Mouse (Mus musculus): ENCODE results near the gene Adam17. TPM values are rescaled to one million over a fixed set of nuclear protein-coding genes. Genes with fewer than 3 reads are reported as not detected.
A peak's percentile ranks its signal among the peaks of the same experiment; 100 is the strongest.

The Adam17 gene
- polyA plus RNA-seq, 1 experiment from 2014 or later = 34.4 TPM

- H3K9ac ChIP-seq (replicated peaks; ENCODE audit: low read depth) = no peak overlapping the region
- H3K36me3 ChIP-seq (ENCODE audit: insufficient read depth, low read length) = peaks cover 57% of the 10 kb centered on the region
- no peaks in the 10 kb centered on the region for H3K27me3 ChIP-seq (replicated peaks; ENCODE audit: insufficient read depth, low read length)
- no peak overlapping the region for H3K27ac ChIP-seq (ENCODE audit: low read length)
- 73% methylated on average over 7 of the region's 7 CpGs for WGBS
- no peaks in the 10 kb centered on the region for H3K9me3 ChIP-seq (ENCODE audit: low read length)
- H3K4me2 ChIP-seq (replicated peaks; ENCODE audit: low read depth, low read length) = no peak overlapping the region
- no peaks in the 10 kb centered on the region for H3K4me1 ChIP-seq (ENCODE audit: insufficient read depth, low read depth, low read length)
- ATAC-seq = no peak
- no peak for DNase-seq (ENCODE audit: low spot score)
- no peak for TF ChIP-seq EP300 (IDR thresholded peaks at IDR 0.05)
- TF ChIP-seq CTCF (IDR thresholded peaks at IDR 0.05) = no peak
- H3K4me3 ChIP-seq (ENCODE audit: low read depth, low read length) = no peak overlapping the region
These were observed 72.1 kb downstream of the Adam17 start for GRCm38 (mm10) chr12:21301324-21301723.

GRCm38 (mm10) chr12:21298856-21299255, 74.6 kb downstream of the Adam17 start:
- Histone ChIP-seq H3K27ac (ENCODE audit: low read length) (no peak overlapping the region), H3K9me3 (ENCODE audit: low read length) (no peaks in the 10 kb centered on the region), H3K36me3 (ENCODE audit: insufficient read depth, low read length) (peaks cover 60% of the 10 kb centered on the region), H3K9ac (replicated peaks; ENCODE audit: low read depth) (no peak overlapping the region), H3K4me3 (ENCODE audit: low read depth, low read length) (no peak overlapping the region), H3K4me1 (ENCODE audit: insufficient read depth, low read depth, low read length) (no peaks in the 10 kb centered on the region), H3K27me3 (replicated peaks; ENCODE audit: insufficient read depth, low read length) (no peaks in the 10 kb centered on the region), H3K4me2 (replicated peaks; ENCODE audit: low read depth, low read length) (no peak overlapping the region)
- no peak for DNase-seq (ENCODE audit: low spot score)
- TF ChIP-seq EP300 (IDR thresholded peaks at IDR 0.05) = no peak
- TF ChIP-seq CTCF (IDR thresholded peaks at IDR 0.05) = no peak
- no peak for ATAC-seq
- 92% methylated on average over 11 of the region's 11 CpGs for WGBS

GRCm38 (mm10) chr12:21289651-21290050, 83.8 kb downstream of the Adam17 start:
- peaks cover 24% of the 10 kb centered on the region for H3K36me3 ChIP-seq (ENCODE audit: insufficient read depth, low read length)
- H3K9ac ChIP-seq (replicated peaks; ENCODE audit: low read depth) = no peak overlapping the region
- peak overlapping the region; percentile 20; the same call in 1 of the 2 replicates for H3K4me2 ChIP-seq (replicated peaks; ENCODE audit: low read depth, low read length)
- no peaks in the 10 kb centered on the region for H3K9me3 ChIP-seq (ENCODE audit: low read length)
- WGBS = 46% methylated on average over 6 of the region's 6 CpGs
- H3K4me1 ChIP-seq (ENCODE audit: insufficient read depth, low read depth, low read length) = peaks cover 14% of the 10 kb centered on the region; the same call in 1 of the 2 replicates
- H3K27me3 ChIP-seq (replicated peaks; ENCODE audit: insufficient read depth, low read length) = no peaks in the 10 kb centered on the region
- peak; percentile 9; the same call in 1 of the 2 replicates for TF ChIP-seq EP300 (IDR thresholded peaks at IDR 0.05)
- no peak for TF ChIP-seq CTCF (IDR thresholded peaks at IDR 0.05)
- DNase-seq (ENCODE audit: low spot score) = peak; percentile 90
- peak overlapping the region; percentile 78 for H3K27ac ChIP-seq (ENCODE audit: low read length)
- ATAC-seq = peak; percentile 53
- no peak overlapping the region for H3K4me3 ChIP-seq (ENCODE audit: low read depth, low read length)

- Histone ChIP-seq H3K4me3 (ENCODE audit: low read depth, low read length) (no peak overlapping the region), H3K9ac (replicated peaks; ENCODE audit: low read depth) (no peak overlapping the region), H3K27me3 (replicated peaks; ENCODE audit: insufficient read depth, low read length) (no peaks in the 10 kb centered on the region), H3K36me3 (ENCODE audit: insufficient read depth, low read length) (peaks cover 16% of the 10 kb centered on the region; the same call in 1 of the 2 replicates), H3K27ac (ENCODE audit: low read length) (peak overlapping the region; percentile 78), H3K4me2 (replicated peaks; ENCODE audit: low read depth, low read length) (peak overlapping the region; percentile 20; the same call in 1 of the 2 replicates), H3K4me1 (ENCODE audit: insufficient read depth, low read depth, low read length) (peaks cover 14% of the 10 kb centered on the region; the same call in 1 of the 2 replicates), H3K9me3 (ENCODE audit: low read length) (no peaks in the 10 kb centered on the region)
- TF ChIP-seq CTCF (IDR thresholded peaks at IDR 0.05) (no peak), EP300 (IDR thresholded peaks at IDR 0.05) (no peak)
- DNase-seq (ENCODE audit: low spot score) (peak; percentile 90), ATAC-seq (peak; percentile 55)
- 64% methylated on average over 3 of the region's 3 CpGs for WGBS
These were observed 84.6 kb downstream of the Adam17 start for GRCm38 (mm10) chr12:21288716-21289395.

- H3K9ac ChIP-seq (replicated peaks; ENCODE audit: low read depth) = peak overlapping the region; percentile 56
- no peak for TF ChIP-seq EP300 (IDR thresholded peaks at IDR 0.05)
- no peak for TF ChIP-seq CTCF (IDR thresholded peaks at IDR 0.05)
- 0 out of 2 replicates have a peak, but pooled peaks cover 5% of the 10 kb centered on the region for H3K36me3 ChIP-seq (ENCODE audit: insufficient read depth, low read length)
- H3K9me3 ChIP-seq (ENCODE audit: low read length) = no peaks in the 10 kb centered on the region
- H3K4me1 ChIP-seq (ENCODE audit: insufficient read depth, low read depth, low read length) = peaks cover 14% of the 10 kb centered on the region; the same call in 1 of the 2 replicates
- DNase-seq (ENCODE audit: low spot score) (peak; percentile 45), ATAC-seq (no peak)
- peak overlapping the region; percentile 67 for H3K4me2 ChIP-seq (replicated peaks; ENCODE audit: low read depth, low read length)
- no peaks in the 10 kb centered on the region for H3K27me3 ChIP-seq (replicated peaks; ENCODE audit: insufficient read depth, low read length)
- H3K4me3 ChIP-seq (ENCODE audit: low read depth, low read length) = peak overlapping the region; percentile 61
- H3K27ac ChIP-seq (ENCODE audit: low read length) = peak overlapping the region; percentile 78
- WGBS = 19% methylated on average over 18 of the region's 18 CpGs
These were observed 86.5 kb downstream of the Adam17 start for GRCm38 (mm10) chr12:21286712-21287650.

- peak within 1 kb of the TSS; percentile 67 for H3K4me2 ChIP-seq (replicated peaks; ENCODE audit: low read depth, low read length)
- WGBS = 1% methylated on average over 28 of the region's 28 CpGs
These were observed 87.2 kb downstream of the Adam17 start, which contains the start of gene Itgb1bp1 for GRCm38 (mm10) chr12:21286243-21286622. Gene Itgb1bp1 (minus strand): TSS chr12:21286284.

More at GRCm38 (mm10) chr12:21286243-21286622, 87.2 kb downstream of the Adam17 start, which contains the start of gene Itgb1bp1:
- H3K9me3 ChIP-seq (ENCODE audit: low read length) = no peaks in the 10 kb centered on the region
- H3K27me3 ChIP-seq (replicated peaks; ENCODE audit: insufficient read depth, low read length) = no peaks in the 10 kb centered on the region
- TF ChIP-seq CTCF (IDR thresholded peaks at IDR 0.05) (peak; percentile 25; the same call in 1 of the 2 replicates), EP300 (IDR thresholded peaks at IDR 0.05) (no peak)
- peak within 1 kb of the TSS; percentile 56 for H3K9ac ChIP-seq (replicated peaks; ENCODE audit: low read depth)
- peak; percentile 90 for ATAC-seq
- peak within 1 kb of the TSS; percentile 78 for H3K27ac ChIP-seq (ENCODE audit: low read length)
- peaks cover 14% of the 10 kb centered on the region; the same call in 1 of the 2 replicates for H3K4me1 ChIP-seq (ENCODE audit: insufficient read depth, low read depth, low read length)
- H3K4me3 ChIP-seq (ENCODE audit: low read depth, low read length) = peak within 1 kb of the TSS; percentile 61
- peak; percentile 99 for DNase-seq (ENCODE audit: low spot score)
- 0 out of 2 replicates have a peak, but pooled peaks cover 1% of the 10 kb centered on the region for H3K36me3 ChIP-seq (ENCODE audit: insufficient read depth, low read length)
